8 mouse cellular contexts compared by ENCODE assay signal in genomic region chr11:55607066-55607807, GRCm38 (mm10). TPM values are rescaled to one million over a fixed set of nuclear protein-coding genes. Genes with fewer than 3 reads are reported as not detected.
DNase-seq lines count a peak whose midpoint lies in the region; ATAC-seq and TF ChIP-seq lines count a peak whose summit lies in the region.

No protein-coding gene starts in this region.

- H3K4me3 ChIP-seq in cortical plate, adult 2 months (ENCODE audit: insufficient read depth, low read length): peak overlapping the region; percentile 22; the same call in 1 of the 2 replicates
- peak overlapping the region; percentile 42 for H3K4me3 ChIP-seq in hindbrain, embryonic 14.5 days (replicated peaks; ENCODE audit: low read length)
- H3K4me3 ChIP-seq in midbrain, embryonic 13.5 days (replicated peaks): peak overlapping the region; percentile 46

- DNase-seq in hindbrain, embryonic 14.5 days (ENCODE audit: low spot score): peak; percentile 80
- DNase-seq in lung, adult 18-20 months: no peak
- DNase-seq in lung, postnatal 10 days: no peak
- no peak for DNase-seq in kidney, postnatal 25 days

- no peaks in the 10 kb centered on the region for H3K4me1 ChIP-seq in cortical plate, adult 2 months (ENCODE audit: control insufficient read depth, insufficient read depth, low read length)
- peaks cover 18% of the 10 kb centered on the region for H3K4me1 ChIP-seq in hindbrain, embryonic 14.5 days (replicated peaks; ENCODE audit: control insufficient read depth, insufficient read depth, low read length)
- H3K4me1 ChIP-seq in midbrain, embryonic 13.5 days (replicated peaks): peaks cover 8% of the 10 kb centered on the region

- H3K4me2 ChIP-seq in hindbrain, embryonic 14.5 days (replicated peaks): peak overlapping the region; percentile 53
- peak overlapping the region; percentile 68 for H3K4me2 ChIP-seq in midbrain, embryonic 13.5 days (replicated peaks)

- peak; percentile 58 for TF ChIP-seq CTCF in cortical plate, adult 2 months (IDR thresholded peaks at IDR 0.05; ENCODE audit: extremely low read depth, insufficient read depth, low read length)

- H3K27ac ChIP-seq in cortical plate, adult 2 months (ENCODE audit: insufficient read depth, low read length): no peak overlapping the region
- peak overlapping the region; percentile 76 for H3K27ac ChIP-seq in hindbrain, embryonic 14.5 days
- no peak overlapping the region for H3K27ac ChIP-seq in midbrain, embryonic 13.5 days

- H3K9ac ChIP-seq in hindbrain, embryonic 14.5 days: peak overlapping the region; percentile 58
- H3K9ac ChIP-seq in midbrain, embryonic 13.5 days (replicated peaks): peak overlapping the region; percentile 57

- no peaks in the 10 kb centered on the region for H3K27me3 ChIP-seq in hindbrain, embryonic 14.5 days (ENCODE audit: control insufficient read depth, insufficient read depth, low read length)
- H3K27me3 ChIP-seq in midbrain, embryonic 13.5 days: peaks cover 70% of the 10 kb centered on the region

- H3K36me3 ChIP-seq in hindbrain, embryonic 14.5 days (replicated peaks; ENCODE audit: control insufficient read depth, insufficient read depth): no peaks in the 10 kb centered on the region
- no peaks in the 10 kb centered on the region for H3K36me3 ChIP-seq in midbrain, embryonic 13.5 days

- no peaks in the 10 kb centered on the region for H3K9me3 ChIP-seq in hindbrain, embryonic 14.5 days (ENCODE audit: control insufficient read depth, low read length)
- H3K9me3 ChIP-seq in midbrain, embryonic 13.5 days: no peaks in the 10 kb centered on the region

- no peak for TF ChIP-seq POLR2A in cortical plate, adult 2 months (IDR thresholded peaks at IDR 0.05; ENCODE audit: extremely low read depth, insufficient read depth, low read length)

- WGBS in hindbrain, embryonic 14.5 days: 1% methylated on average over 26 of the region's 26 CpGs
- 3% methylated on average over 26 of the region's 26 CpGs for WGBS in midbrain, embryonic 13.5 days

- ATAC-seq in cerebellum, adult (ENCODE audit: insufficient number of reproducible peaks, low FRiP score, low TSS enrichment): peak; percentile 45; the same call in 1 of the 2 replicates
- ATAC-seq in hindbrain, embryonic 14.5 days (ENCODE audit: low FRiP score): peak; percentile 72
- peak; percentile 82 for ATAC-seq in midbrain, embryonic 13.5 days
- no peak for ATAC-seq in CD4-positive, CD25-positive, alpha-beta regulatory T cell, adult 4 months

RNA-seq across cellular contexts. Expression of gene Glra1, which starts 0.8 kb away (rescaled TPM):
- polyA plus RNA-seq in cortical plate, adult 2 months (2012; rRNA removed): 0.08 and 0.15 TPM in 2 replicates
- polyA plus RNA-seq in hindbrain, embryonic 14.5 days (2014; fragmentation: Nextera tagmentation; extraction: Ambion mirVana): 1.7 and 2.5 TPM in 2 replicates
- polyA plus RNA-seq in midbrain, embryonic 13.5 days (2015; fragmentation: Nextera tagmentation; extraction: Ambion mirVana): 0.22 and 0.23 TPM in 2 replicates
- polyA plus RNA-seq in CD4-positive, CD25-positive, alpha-beta regulatory T cell, adult 4 months (2017; shearing (Covaris generic)): not detected
